Mouse (Mus musculus) heart, embryonic 14.5 days (tissue): ENCODE data around the gene Lzts3. TPM values are rescaled to one million over a fixed set of nuclear protein-coding genes. Genes with fewer than 3 reads are reported as not detected.

Experiments
- ATAC-seq: fragments of 200-750 bp; cut with Nextera tagmentation; 2 replicates; pipeline ENCODE4 v1.8.0; 2017; ENCODE audit warnings: low read depth, moderate TSS enrichment; ENCODE audit not compliant: insufficient number of reproducible peaks, insufficient read depth, low FRiP score
- H3K27ac ChIP-seq, 2 experiments: fragments of 200-500 bp in 1 of 2; fragments of 300-500 bp in 1 of 2; sonication (generic) in 1 of 2; replicated peaks in 1 of 2; 2 replicates each; pipeline ENCODE4 v1.5.1; 2012 to 2014; ENCODE audit warnings: low read depth in 2 of 2, low read length in 2 of 2, control low read depth in 1 of 2, mild to moderate bottlenecking in 1 of 2, mixed read lengths in 1 of 2; ENCODE audit not compliant: control insufficient read depth in 1 of 2, insufficient read depth in 1 of 2
- H3K27me3 ChIP-seq: fragments of 300-500 bp; sonication (generic); 2 replicates; pipeline ENCODE4 v1.6.1; 2014; ENCODE audit warnings: mild to moderate bottlenecking, low read length, control low read depth; ENCODE audit not compliant: control insufficient read depth, insufficient read depth
- H3K36me3 ChIP-seq: fragments of 300-500 bp; sonication (generic); 2 replicates; pipeline ENCODE4 v1.6.1; 2014; ENCODE audit warnings: mild to moderate bottlenecking, control low read depth, low read length, mixed read lengths; ENCODE audit not compliant: control insufficient read depth, insufficient read depth
- H3K4me1 ChIP-seq, 2 experiments: fragments of 200-500 bp in 1 of 2; fragments of 300-500 bp in 1 of 2; sonication (generic) in 1 of 2; 2 replicates each; pipeline ENCODE4 v1.6.1; 2012 to 2014; ENCODE audit warnings: low read length in 2 of 2, control low read depth in 1 of 2, mixed read lengths in 1 of 2; ENCODE audit not compliant: control insufficient read depth in 2 of 2, insufficient read depth in 2 of 2
- H3K4me2 ChIP-seq: fragments of 300-500 bp; sonication (generic); 2 replicates; pipeline ENCODE4 v1.6.1; 2014; ENCODE audit warnings: mild to moderate bottlenecking, low read length
- H3K4me3 ChIP-seq, 2 experiments: fragments of 200-500 bp in 1 of 2; fragments of 300-500 bp in 1 of 2; sonication (generic) in 1 of 2; 2 replicates each; pipeline ENCODE4 v1.5.1; 2012 to 2014; ENCODE audit warnings: low read length in 2 of 2, mild to moderate bottlenecking in 2 of 2, control low read depth in 1 of 2, low read depth in 1 of 2, moderate library complexity in 1 of 2; ENCODE audit not compliant: control insufficient read depth in 1 of 2, insufficient read depth in 1 of 2
- H3K9ac ChIP-seq: fragments of 300-500 bp; sonication (generic); 2 replicates; pipeline ENCODE4 v1.6.1; 2014; ENCODE audit warnings: mild to moderate bottlenecking, low read length
- H3K9me3 ChIP-seq: fragments of 300-500 bp; sonication (generic); 2 replicates; pipeline ENCODE4 v1.6.1; 2016; ENCODE audit warnings: low read length, control low read depth; ENCODE audit not compliant: control insufficient read depth
- WGBS: fragments of 180-500 bp; shearing (Covaris S2); extraction: QIAGEN DNeasy Blood & Tissue Kit; methylation state at CpG from one replicate; pipeline ENCODE4 v1.1.7; 2014; 5-methylcytosine and 5-hydroxymethylcytosine counted together
- polyA plus RNA-seq: library from polyadenylated mRNA; unstranded; fragments of >200 nt; fragmentation: Nextera tagmentation; extraction: Ambion mirVana; gene quantifications from 2 replicates; pipeline ENCODE4 v1.2.1, GENCODE M21; 2014

Lzts3 gene
- polyA plus RNA-seq, 1 experiment from 2014 or later, result 0.80 TPM

DNA sequence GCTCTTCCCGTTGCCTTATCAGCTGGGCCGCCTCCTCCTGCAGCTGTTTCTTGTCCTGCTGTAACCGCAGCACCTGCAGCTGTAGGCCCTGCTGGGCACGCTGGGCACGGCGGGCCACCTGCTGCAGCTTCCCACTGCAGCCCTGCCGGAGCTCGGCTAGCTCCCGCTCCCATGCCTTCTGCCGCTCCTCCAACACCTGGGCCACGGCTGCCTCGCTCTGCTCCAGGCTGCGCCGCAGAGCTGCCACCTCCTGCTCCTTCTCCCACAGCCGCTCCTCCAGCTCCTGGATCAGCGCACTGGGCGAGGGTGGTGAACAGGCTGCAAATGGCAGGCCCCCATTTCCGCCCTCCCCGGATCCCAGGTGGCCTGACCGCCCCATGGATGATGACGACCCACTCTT lies 6.8 kb downstream of the Lzts3 start:
- Histone ChIP-seq H3K4me3 (peak overlapping the region; percentile 0 to 44; a peak in 1 of 4 replicates), H3K27ac (no peak overlapping the region), H3K9me3 (no peaks in the 10 kb centered on the region), H3K27me3 (peaks cover 74% of the 10 kb centered on the region), H3K4me2 (peak overlapping the region; percentile 93), H3K9ac (peak overlapping the region; percentile 23; the same call in 1 of the 2 replicates), H3K36me3 (no peaks in the 10 kb centered on the region), H3K4me1 (peaks cover 7 to 18% of the 10 kb centered on the region in 2 experiments; a peak in 3 of 4 replicates)
- no peak for ATAC-seq
- 16% methylated on average over 19 of the region's 21 CpGs for WGBS

- Histone ChIP-seq H3K36me3 (no peaks in the 10 kb centered on the region), H3K4me3 (peak overlapping the region; percentile 40 to 44), H3K27ac (no peak overlapping the region), H3K9me3 (no peaks in the 10 kb centered on the region), H3K27me3 (peaks cover 70% of the 10 kb centered on the region), H3K4me1 (peaks cover 7 to 18% of the 10 kb centered on the region in 2 experiments; a peak in 3 of 4 replicates), H3K4me2 (peak overlapping the region; percentile 93), H3K9ac (peak overlapping the region; percentile 67)
- ATAC-seq, result no peak
- 2% methylated on average over 38 of the region's 38 CpGs for WGBS
Measured at GRCm38 (mm10) chr2:130634739-130635411, 7.7 kb downstream of the Lzts3 start.

GRCm38 (mm10) chr2:130634006-130634738 lies 8.4 kb downstream of the Lzts3 start:
- Histone ChIP-seq H3K4me1 (peaks cover 7 to 18% of the 10 kb centered on the region in 2 experiments; a peak in 3 of 4 replicates), H3K27me3 (peaks cover 67% of the 10 kb centered on the region), H3K4me2 (peak overlapping the region; percentile 93), H3K27ac (no peak overlapping the region), H3K4me3 (peak overlapping the region; percentile 40 to 44), H3K9ac (peak overlapping the region; percentile 67), H3K9me3 (no peaks in the 10 kb centered on the region), H3K36me3 (no peaks in the 10 kb centered on the region)
- WGBS, result 20% methylated on average over 14 of the region's 14 CpGs
- no peak for ATAC-seq

GRCm38 (mm10) chr2:130632887-130633675 lies 9.5 kb downstream of the Lzts3 start:
- Histone ChIP-seq H3K4me3 (no peak overlapping the region), H3K27ac (no peak overlapping the region), H3K36me3 (no peaks in the 10 kb centered on the region), H3K9ac (no peak overlapping the region), H3K27me3 (peaks cover 57% of the 10 kb centered on the region), H3K9me3 (no peaks in the 10 kb centered on the region), H3K4me2 (no peak overlapping the region), H3K4me1 (peaks cover 10 to 28% of the 10 kb centered on the region in 2 experiments)
- 58% methylated on average over 5 of the region's 5 CpGs for WGBS
- ATAC-seq, result no peak

GRCm38 (mm10) chr2:130632416-130632815 lies 10.2 kb downstream of the Lzts3 start:
- WGBS, result 88% methylated on average over 1 of the region's 1 CpGs
- peaks cover 4% of the 10 kb centered on the region for H3K36me3 ChIP-seq
- H3K9me3 ChIP-seq, result no peaks in the 10 kb centered on the region
- ATAC-seq, result no peak
- H3K4me2 ChIP-seq, result no peak overlapping the region
- peaks cover 10 to 28% of the 10 kb centered on the region in 2 experiments for H3K4me1 ChIP-seq
- H3K27ac ChIP-seq, result no peak overlapping the region
- no peak overlapping the region for H3K4me3 ChIP-seq
- H3K9ac ChIP-seq, result no peak overlapping the region
- H3K27me3 ChIP-seq, result peaks cover 51% of the 10 kb centered on the region

DNA sequence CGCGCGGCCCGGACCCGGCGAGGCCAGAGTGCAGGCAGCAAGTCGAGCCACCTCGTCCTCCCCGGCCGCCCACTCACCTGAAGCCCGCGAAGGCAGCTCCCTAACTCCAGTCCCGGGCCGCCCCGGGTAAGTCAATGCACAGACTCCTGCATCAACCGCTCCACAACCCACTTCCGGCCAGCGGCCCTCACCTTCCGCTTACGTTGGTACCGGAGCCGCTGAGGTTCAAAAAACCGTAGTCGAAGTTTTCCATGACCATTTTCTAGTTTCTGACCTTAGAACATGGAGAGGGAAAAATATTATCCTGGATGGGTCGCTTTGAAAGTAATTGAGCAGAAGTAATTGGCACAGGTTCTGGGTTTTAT lies 12.8 kb downstream of the Lzts3 start, which contains the start of the genes Fastkd5 and Ubox5:
Fastkd5 (minus strand) TSS at position 189 of the 365 bp plus-strand sequence.
Ubox5 (minus strand) TSS at position 200 of the 365 bp plus-strand sequence.
- ATAC-seq, result peak; percentile 72
- Histone ChIP-seq H3K27ac (peak within 1 kb of the TSS; percentile 14 to 63; a peak in 3 of 4 replicates), H3K4me3 (peak within 1 kb of the TSS; percentile 93 to 97), H3K9me3 (no peaks in the 10 kb centered on the region), H3K27me3 (peaks cover 25% of the 10 kb centered on the region), H3K36me3 (peaks cover 23% of the 10 kb centered on the region), H3K4me1 (peaks cover 7 to 15% of the 10 kb centered on the region in 2 experiments), H3K9ac (peak within 1 kb of the TSS; percentile 96), H3K4me2 (peak within 1 kb of the TSS; percentile 95)
- under 1% methylated on average over 25 of the region's 25 CpGs for WGBS
